Mouse (Mus musculus): ENCODE results near the gene Dynlt1a.
"Not testable (repeated sequence)": the region's sequence is repeated elsewhere in the genome, so short reads cannot be mapped to it uniquely, and the experiment has no call there.

Gene Dynlt1a

DNA sequence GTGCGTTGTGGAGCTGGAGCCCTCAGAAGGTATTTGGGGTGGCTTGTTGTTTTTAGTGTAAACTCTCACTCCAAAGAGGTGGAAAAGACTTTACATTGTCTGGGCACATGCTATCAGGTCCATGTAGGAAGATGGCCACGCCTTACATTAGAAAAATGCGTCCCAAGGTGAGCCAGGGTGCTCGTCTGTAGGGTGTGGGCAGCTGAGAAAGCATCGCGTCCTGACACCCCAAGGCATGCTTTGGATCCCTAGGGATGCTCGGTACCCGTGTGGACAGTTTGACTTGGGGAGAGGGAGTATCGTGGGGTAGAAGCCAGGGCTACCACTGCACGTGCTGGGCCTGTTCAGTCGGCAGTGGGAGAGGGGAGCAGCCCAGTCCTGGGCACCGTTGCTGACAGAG is 28.3 kb downstream of the Dynlt1a start:
- DNase-seq (ENCODE audit: low read depth, low spot score) = not testable (repeated sequence)

GRCm38 (mm10) chr17:6286169-6286568 is 31.1 kb downstream of the Dynlt1a start:
- DNase-seq (ENCODE audit: low read depth, low spot score) = not testable (repeated sequence)

DNA sequence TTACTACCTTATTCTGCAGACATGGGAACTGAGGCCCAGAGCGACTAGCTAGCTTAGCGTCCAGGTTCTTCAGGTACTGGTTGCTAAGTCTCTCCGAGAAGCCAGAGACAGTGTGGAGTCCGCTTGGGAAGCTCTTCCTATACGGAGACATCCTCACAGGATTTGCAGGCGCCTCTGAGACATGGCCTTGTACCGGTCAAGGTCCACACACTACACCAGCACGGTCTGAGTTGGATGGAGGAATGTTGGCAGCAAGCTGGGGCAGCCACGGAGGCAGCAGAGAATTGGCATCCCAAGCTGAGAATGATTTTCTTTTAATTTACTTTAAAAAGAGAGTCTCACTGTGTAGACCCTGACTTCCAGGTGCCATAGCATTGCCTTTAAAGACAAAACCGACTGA is 34.2 kb downstream of the Dynlt1a start:
- not testable (repeated sequence) for DNase-seq (ENCODE audit: low read depth, low spot score)

DNA sequence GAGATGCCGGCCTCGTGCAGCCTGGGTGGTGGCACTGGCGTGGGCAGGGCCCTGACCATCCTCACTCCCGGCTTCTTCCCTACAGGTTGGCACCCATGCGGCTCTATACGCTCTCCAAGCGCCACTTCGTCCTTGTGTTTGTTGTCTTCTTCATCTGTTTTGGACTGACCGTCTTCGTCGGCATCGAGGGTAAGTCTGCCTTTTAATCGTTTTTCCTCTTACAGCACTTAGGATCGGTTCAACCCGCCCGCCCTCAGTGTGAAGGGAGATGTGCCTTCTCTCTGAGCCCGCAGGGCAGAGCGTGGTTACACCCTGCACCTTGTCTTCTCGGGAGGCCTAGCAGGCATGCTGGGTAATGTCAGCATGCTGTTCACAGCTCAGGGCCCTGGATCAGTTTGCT is 36.8 kb downstream of the Dynlt1a start:
- DNase-seq (ENCODE audit: low read depth, low spot score) = not testable (repeated sequence)

GRCm38 (mm10) chr17:6279772-6280171 is 37.5 kb downstream of the Dynlt1a start:
- not testable (repeated sequence) for DNase-seq (ENCODE audit: low read depth, low spot score)

- DNase-seq (ENCODE audit: low read depth, low spot score) = not testable (repeated sequence)
Measured at GRCm38 (mm10) chr17:6279205-6279604, 38.1 kb downstream of the Dynlt1a start.

GRCm38 (mm10) chr17:6274693-6275092 is 42.6 kb downstream of the Dynlt1a start:
- DNase-seq (ENCODE audit: low read depth, low spot score) = not testable (repeated sequence)

GRCm38 (mm10) chr17:6271970-6272369 is 45.3 kb downstream of the Dynlt1a start:
- DNase-seq (ENCODE audit: low read depth, low spot score) = not testable (repeated sequence)

- DNase-seq (ENCODE audit: low read depth, low spot score) = not testable (repeated sequence)
Measured at GRCm38 (mm10) chr17:6270840-6271239, 46.5 kb downstream of the Dynlt1a start.

GRCm38 (mm10) chr17:6269876-6270831 is 47.1 kb downstream of the Dynlt1a start:
- not testable (repeated sequence) for DNase-seq (ENCODE audit: low read depth, low spot score)

DNA sequence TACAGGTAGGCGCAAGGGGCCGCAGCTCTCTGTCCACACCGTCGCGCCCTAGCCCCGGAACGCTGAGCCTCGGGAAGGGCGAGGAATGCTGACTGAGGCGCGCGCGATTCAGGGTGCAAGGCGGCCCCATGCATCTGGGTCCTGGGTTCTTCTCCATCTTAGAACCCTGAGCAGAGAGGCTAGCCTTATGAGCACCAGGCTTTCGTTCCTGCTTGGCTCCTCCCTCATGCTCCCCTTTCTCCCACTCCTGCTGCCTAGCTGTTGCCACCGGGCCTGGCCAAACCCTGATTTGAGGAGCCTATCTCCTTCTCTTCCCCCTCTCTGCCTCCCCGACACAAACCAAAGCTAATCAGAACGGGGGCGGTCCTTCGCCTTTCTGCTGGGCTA is 60.2 kb downstream of the Dynlt1a start:
- DNase-seq (ENCODE audit: low read depth, low spot score) = not testable (repeated sequence)

GRCm38 (mm10) chr17:6256400-6257069 is 60.8 kb downstream of the Dynlt1a start, which contains the start of gene Tmem181a:
Gene Tmem181a, plus strand, starts transcription at chr17:6256860.
- not testable (repeated sequence) for DNase-seq (ENCODE audit: low read depth, low spot score)
